In genomic region chr6:137747174-137747928, GRCm38 (mm10) we compare ENCODE assay signal across 8 mouse cellular contexts. TPM values are rescaled to one million over a fixed set of nuclear protein-coding genes. Genes with fewer than 3 reads are reported as not detected.
DNase-seq lines count a peak whose midpoint lies in the region; ATAC-seq and TF ChIP-seq lines count a peak whose summit lies in the region.

No protein-coding gene starts in this region.

- 0 out of 2 replicates have a peak, but pooled peaks have one; percentile 12 for TF ChIP-seq CTCF in lung, adult 2 months (IDR thresholded peaks at IDR 0.05; ENCODE audit: insufficient read depth, low read length)
- peak; percentile 76 for TF ChIP-seq CTCF in midbrain, postnatal 0 days (IDR thresholded peaks at IDR 0.05)

- peak; percentile 59; the same call in 1 of the 2 replicates for ATAC-seq in midbrain, postnatal 0 days (ENCODE audit: low FRiP score)

- H3K9ac ChIP-seq in midbrain, postnatal 0 days (replicated peaks; ENCODE audit: low read length, poor library complexity, severe bottlenecking), result no peak overlapping the region

- H3K36me3 ChIP-seq in midbrain, postnatal 0 days (ENCODE audit: insufficient read depth, low read length), result peaks cover 49% of the 10 kb centered on the region

- H3K4me1 ChIP-seq in lung, adult 2 months (ENCODE audit: control insufficient read depth, insufficient read depth, low read length), result no peaks in the 10 kb centered on the region
- H3K4me1 ChIP-seq in midbrain, postnatal 0 days (ENCODE audit: insufficient read depth, low read length), result no peaks in the 10 kb centered on the region

- no peak overlapping the region for H3K4me2 ChIP-seq in midbrain, postnatal 0 days (ENCODE audit: low read depth, low read length, poor library complexity, severe bottlenecking)

- no peak overlapping the region for H3K4me3 ChIP-seq in lung, adult 2 months (replicated peaks; ENCODE audit: extremely low read depth, low read depth, low read length)
- no peak overlapping the region for H3K4me3 ChIP-seq in midbrain, postnatal 0 days (ENCODE audit: low read depth, low read length)

- 65% methylated on average over 5 of the region's 5 CpGs for whole genome bisulfite sequencing in lung, adult 2 months
- WGBS in midbrain, postnatal 0 days, result 74% methylated on average over 5 of the region's 5 CpGs

- H3K27me3 ChIP-seq in midbrain, postnatal 0 days (ENCODE audit: insufficient read depth, low read length), result no peaks in the 10 kb centered on the region

- no peak overlapping the region for H3K27ac ChIP-seq in midbrain, postnatal 0 days (ENCODE audit: low read depth, low read length)

- no peak for TF ChIP-seq POLR2A in lung, adult 2 months (IDR thresholded peaks at IDR 0.05; ENCODE audit: borderline replicate concordance, extremely low read depth, low read depth, low read length)

- no peaks in the 10 kb centered on the region for H3K9me3 ChIP-seq in midbrain, postnatal 0 days (ENCODE audit: low read length)

- peak; percentile 49 to 55 for DNase-seq in cerebellum, postnatal 14 days
- no peak for DNase-seq in cerebellum, adult 11-12 months
- DNase-seq in lung, adult 2 months, result no peak
- DNase-seq in lung, postnatal 4 days, result no peak
- DNase-seq in embryo, embryonic 11 days, result peak; percentile 26
- DNase-seq in midbrain, postnatal 0 days (ENCODE audit: low spot score), result peak; percentile 52
- DNase-seq in ovary, postnatal 14 days (ENCODE audit: low spot score), result no peak
- DNase-seq in urinary bladder, adult 18-20 months (ENCODE audit: low spot score in 2 of 2), result no peak

RNA-seq across cellular contexts. Expression of gene Dera, which starts 7.0 kb away (rescaled TPM):
- 5.2 and 6.9 TPM in 2 replicates for polyA plus RNA-seq in lung, adult 2 months (2012; rRNA removed)
- 7.3 and 8.7 TPM in 2 replicates for total RNA-seq in midbrain, postnatal 0 days (2014; rRNA removed)
- 14.2 and 15.6 TPM in 2 replicates for polyA plus RNA-seq in midbrain, postnatal 0 days (2015; fragmentation: Nextera tagmentation; extraction: Ambion mirVana)

RNA-seq across cellular contexts. Expression of gene Strap, which starts 12.5 kb away (rescaled TPM):
- 28.3 and 33.2 TPM in 2 replicates for polyA plus RNA-seq in lung, adult 2 months (2012; rRNA removed)
- total RNA-seq in midbrain, postnatal 0 days (2014; rRNA removed), result 80.9 and 105 TPM in 2 replicates
- 164 and 166 TPM in 2 replicates for polyA plus RNA-seq in midbrain, postnatal 0 days (2015; fragmentation: Nextera tagmentation; extraction: Ambion mirVana)

Comparison
In these comparisons a context has a peak if more than half of its experiments do, and no peak if none do; other contexts are left out.
1. DNase-seq: peak in cerebellum, postnatal 14 days (2 of 2), embryo, embryonic 11 days (single experiment) and midbrain, postnatal 0 days (single experiment); none in cerebellum, adult 11-12 months (single experiment), lung, adult 2 months (single experiment), lung, postnatal 4 days (0 of 2), ovary, postnatal 14 days (single experiment) and urinary bladder, adult 18-20 months (0 of 2).